In genomic region chr5:140151180-140151579, GRCm38 (mm10) we compare ENCODE assay signal across 12 mouse cellular contexts.
DNase-seq lines count a peak whose midpoint lies in the region; ATAC-seq and TF ChIP-seq lines count a peak whose summit lies in the region.
"Had no signal": no experiment of that assay in that cellular context is flagged by ENCODE, and none has a peak within 500 bp of the region (broad histone marks: within the 10 kb centered on the region; RNA-seq: fewer than 3 reads in every experiment).

No protein-coding gene starts in this region.

- no peak overlapping the region for H3K9ac ChIP-seq in kidney, embryonic 16.5 days (replicated peaks; ENCODE audit: low read length)
- H3K9ac ChIP-seq: forebrain, postnatal 0 days had no signal

- no peak for TF ChIP-seq CTCF in cortical plate, adult 2 months (IDR thresholded peaks at IDR 0.05; ENCODE audit: extremely low read depth, insufficient read depth, low read length)

- no peak for ATAC-seq in kidney, embryonic 16.5 days (ENCODE audit: low FRiP score, low TSS enrichment)

- peak; percentile 29 for DNase-seq in adrenal gland, adult 2 months
- DNase-seq in adrenal gland, postnatal 25 days = no peak
- no peak for DNase-seq in kidney, adult 9 months
- DNase-seq in lung, postnatal 14 days = peak; percentile 38
- DNase-seq in T-cell, adult 2 months (ENCODE audit: low spot score) = no peak
- DNase-seq in liver = no peak
- DNase-seq: heart, adult 11 months; kidney, adult 2 months had no signal

- no peaks in the 10 kb centered on the region for H3K9me3 ChIP-seq in kidney, embryonic 16.5 days (ENCODE audit: low read length)

- no peaks in the 10 kb centered on the region for H3K36me3 ChIP-seq in kidney, embryonic 16.5 days (ENCODE audit: insufficient read depth, low read length)

- no peak for TF ChIP-seq POLR2A in cortical plate, adult 2 months (IDR thresholded peaks at IDR 0.05; ENCODE audit: extremely low read depth, insufficient read depth, low read length)

- H3K4me1 ChIP-seq in kidney, embryonic 16.5 days (ENCODE audit: insufficient read depth, low read length) = peaks cover 3% of the 10 kb centered on the region; the same call in 1 of the 2 replicates
- peaks cover 1% of the 10 kb centered on the region; the same call in 1 of the 2 replicates for H3K4me1 ChIP-seq in cortical plate, adult 2 months (ENCODE audit: control insufficient read depth, insufficient read depth, low read length)

- 69% methylated on average over 2 of the region's 2 CpGs for WGBS in kidney, embryonic 16.5 days

- H3K27me3 ChIP-seq in kidney, embryonic 16.5 days (ENCODE audit: insufficient read depth, low read length) = no peaks in the 10 kb centered on the region

- H3K27ac ChIP-seq in kidney, embryonic 16.5 days (ENCODE audit: low read length) = 0 out of 2 replicates have a peak overlapping the region, but pooled peaks have one; percentile 0
- H3K27ac ChIP-seq in cortical plate, adult 2 months (ENCODE audit: insufficient read depth, low read length) = peak overlapping the region; percentile 59; the same call in 1 of the 2 replicates
- H3K27ac ChIP-seq: macrophage had no signal

- no peak overlapping the region for H3K4me2 ChIP-seq in kidney, embryonic 16.5 days (replicated peaks; ENCODE audit: low read depth, low read length)

- no peak overlapping the region for H3K4me3 ChIP-seq in kidney, embryonic 16.5 days (ENCODE audit: low read length)
- H3K4me3 ChIP-seq in cortical plate, adult 2 months (ENCODE audit: insufficient read depth, low read length) = no peak overlapping the region

Comparison
In these comparisons a context has a peak if more than half of its experiments do, and no peak if none do; other contexts are left out.
1. DNase-seq: peak in adrenal gland, adult 2 months (single experiment) and lung, postnatal 14 days (single experiment); none in adrenal gland, postnatal 25 days (single experiment), kidney, adult 9 months (single experiment), T-cell, adult 2 months (single experiment) and liver (single experiment).